Mouse (Mus musculus) neutrophil, adult 5-6 weeks (primary cell): ENCODE data around the gene Stx11. TPM values are rescaled to one million over a fixed set of nuclear protein-coding genes. Genes with fewer than 3 reads are reported as not detected.

ENCODE experiments used
- ATAC-seq: fragments of 151-379, 151-347 bp; 2 replicates; pipeline ENCODE4 v1.8.0; 2017; ENCODE audit warnings: mild to moderate bottlenecking, moderate TSS enrichment; ENCODE audit not compliant: insufficient number of reproducible peaks, poor library complexity, low FRiP score, severe bottlenecking; ENCODE audit errors: extremely low read depth
- total RNA-seq: library from RNA; stranded (forward); fragments of 200-1000 nt; gene quantifications from 2 replicates; pipeline ENCODE4 v1.2.3, GENCODE M21; 2017

The Stx11 gene
- total RNA-seq, 1 experiment from 2014 or later = 67.7 TPM

GRCm38 (mm10) chr10:12922077-12922573 is 42.0 kb downstream of the Stx11 start:
- ATAC-seq = no peak

GRCm38 (mm10) chr10:12921551-12922040 is 42.5 kb downstream of the Stx11 start:
- no peak for ATAC-seq

- ATAC-seq = peak; percentile 46
These were observed 44.8 kb downstream of the Stx11 start for GRCm38 (mm10) chr10:12919287-12919686.

- no peak for ATAC-seq
These were observed 46.5 kb downstream of the Stx11 start for GRCm38 (mm10) chr10:12917626-12918025.

DNA sequence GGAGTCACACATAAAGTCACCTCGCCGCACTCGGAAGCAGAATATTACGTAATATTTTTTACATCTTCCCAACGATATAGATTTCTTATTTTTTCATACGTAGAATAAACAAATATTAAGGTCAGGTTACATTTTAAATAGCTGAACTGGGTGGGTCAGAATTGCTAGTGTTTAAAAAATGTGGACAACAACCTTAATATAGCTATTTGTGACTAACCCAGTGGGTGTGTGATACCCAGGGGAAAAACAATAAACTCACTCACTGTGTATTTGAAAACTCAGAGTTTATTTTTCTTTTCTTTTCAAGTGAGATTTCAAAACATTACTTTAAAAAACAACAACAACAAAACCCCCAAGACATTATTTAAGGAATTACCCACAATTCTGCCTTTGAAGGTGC is 47.7 kb downstream of the Stx11 start:
- ATAC-seq = no peak

DNA sequence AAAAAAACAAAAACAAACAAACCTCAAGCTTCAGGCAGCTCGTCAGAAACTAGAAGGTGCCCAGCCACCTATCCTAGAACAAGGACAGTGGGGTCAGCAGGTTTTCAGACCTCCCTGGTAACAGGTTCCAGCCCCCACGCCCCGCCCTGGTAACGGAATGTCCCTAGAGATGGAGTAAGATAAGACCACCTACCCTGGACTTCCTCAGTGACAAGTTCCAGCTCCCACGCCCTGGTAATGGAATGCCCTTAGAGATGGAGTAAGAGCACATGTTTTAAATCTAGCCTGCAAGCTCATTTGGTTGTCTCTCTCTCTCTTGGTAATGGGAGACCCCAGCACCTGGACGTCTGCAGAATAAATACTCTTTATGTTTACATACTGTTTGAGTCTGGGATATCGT is 48.3 kb downstream of the Stx11 start:
- ATAC-seq = no peak

DNA sequence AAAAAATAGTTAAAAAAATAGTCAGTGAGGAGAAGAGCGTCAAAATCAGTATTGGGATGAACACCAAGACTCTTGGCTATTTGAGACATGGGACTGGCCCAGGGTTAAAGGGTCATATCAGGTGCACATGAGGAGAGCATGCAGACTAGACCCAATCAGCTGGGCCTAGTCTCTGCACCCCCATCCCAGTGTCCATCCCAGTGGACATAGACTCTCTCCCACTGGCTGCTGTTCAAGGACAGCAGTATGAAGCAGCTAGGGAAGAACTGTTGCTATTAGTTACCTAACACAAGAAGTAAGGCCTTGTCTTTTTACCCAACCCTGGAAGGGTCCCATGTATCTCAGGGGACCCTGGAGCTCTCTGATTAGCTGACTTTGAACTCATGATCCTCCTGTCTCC is 49.9 kb downstream of the Stx11 start:
- ATAC-seq = no peak

DNA sequence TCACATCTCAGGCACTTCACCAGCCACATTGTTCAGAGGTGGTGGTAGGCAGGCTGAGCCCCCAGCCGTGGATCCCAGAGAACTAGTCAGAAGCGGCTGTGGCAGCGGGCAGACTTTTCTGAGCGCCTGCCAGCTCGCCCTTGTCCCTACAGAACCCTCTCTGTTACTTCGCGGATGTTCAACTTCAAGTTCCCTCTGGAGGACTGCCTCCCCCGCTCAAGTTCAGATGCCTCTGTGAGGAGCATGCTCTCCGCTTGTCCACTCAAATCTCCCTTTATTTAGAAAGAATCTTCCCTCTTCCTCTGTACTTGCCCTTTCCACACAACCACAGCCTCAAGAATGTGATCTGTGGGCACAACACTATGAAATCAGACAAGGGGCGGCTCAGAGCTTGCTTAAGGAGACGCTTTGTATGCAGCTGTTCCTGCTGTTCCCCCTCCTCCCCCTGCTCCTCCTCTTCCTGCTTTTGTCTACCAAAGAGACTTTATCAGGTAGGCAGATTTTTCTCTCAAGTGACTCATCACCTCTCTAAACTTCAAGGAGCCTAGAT is 52.0 kb downstream of the Stx11 start:
- no peak for ATAC-seq

DNA sequence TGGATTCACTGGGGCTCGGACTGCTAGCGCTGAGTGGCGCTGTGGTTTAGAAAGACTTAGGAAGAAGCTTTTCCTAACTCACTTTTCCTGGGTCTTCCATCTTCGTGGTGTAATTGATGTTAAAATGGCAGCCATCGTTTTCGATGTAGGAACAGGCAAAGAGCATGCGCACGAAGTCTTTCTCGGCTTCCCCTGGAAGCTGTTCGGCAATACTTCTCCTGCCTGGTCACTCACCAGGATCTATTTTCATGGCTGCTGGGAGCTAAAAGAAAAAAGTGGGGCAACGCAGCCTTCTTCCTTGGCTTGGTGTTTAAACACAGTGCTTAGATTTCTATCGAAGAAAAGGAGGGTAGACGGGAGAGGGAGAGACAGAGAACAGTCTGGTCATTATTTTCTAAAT is 52.6 kb downstream of the Stx11 start:
- no peak for ATAC-seq

- no peak for ATAC-seq
These were observed 54.2 kb downstream of the Stx11 start for GRCm38 (mm10) chr10:12909891-12910290.

DNA sequence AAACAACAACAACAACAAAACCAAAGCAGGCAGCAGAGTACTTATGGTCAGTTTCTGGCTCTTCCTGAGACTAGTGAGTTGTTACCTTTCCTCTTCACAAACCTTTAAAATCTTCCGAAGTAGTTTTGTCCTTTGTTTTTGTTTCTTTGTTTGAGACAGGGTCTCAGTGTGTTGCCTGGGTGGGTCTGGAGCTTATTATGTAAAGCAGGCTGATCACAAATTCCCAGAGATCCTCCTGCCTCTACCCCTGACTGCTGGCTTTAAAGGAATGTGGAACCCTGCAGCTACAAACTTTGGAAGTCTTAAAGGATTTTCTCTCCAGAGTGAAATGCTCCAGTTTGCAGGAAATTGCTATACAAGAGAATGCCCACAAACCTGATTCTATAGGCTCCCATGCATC is 54.9 kb downstream of the Stx11 start:
- ATAC-seq = no peak

DNA sequence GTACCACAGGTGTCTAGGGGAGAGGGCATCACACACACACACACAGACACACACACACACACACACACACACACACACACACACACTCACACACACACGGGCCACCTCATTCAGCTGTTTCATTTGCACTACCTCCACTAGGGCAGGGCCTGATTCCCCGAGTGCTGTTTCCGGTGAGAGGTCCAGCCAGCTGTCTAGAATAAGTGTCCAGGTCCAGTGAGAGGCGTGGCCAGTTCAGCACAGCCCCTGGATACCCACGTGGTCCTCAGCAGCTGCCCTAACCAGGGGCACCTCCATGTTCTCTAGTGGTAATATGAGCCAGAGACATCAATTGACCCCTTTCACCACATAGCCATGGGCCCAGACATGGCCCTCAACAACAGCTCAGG is 60.0 kb downstream of the Stx11 start:
- no peak for ATAC-seq

GRCm38 (mm10) chr10:12903440-12904139 is 60.5 kb downstream of the Stx11 start:
- peak; percentile 89 for ATAC-seq

GRCm38 (mm10) chr10:12899901-12900300 is 64.2 kb downstream of the Stx11 start:
- ATAC-seq = no peak

DNA sequence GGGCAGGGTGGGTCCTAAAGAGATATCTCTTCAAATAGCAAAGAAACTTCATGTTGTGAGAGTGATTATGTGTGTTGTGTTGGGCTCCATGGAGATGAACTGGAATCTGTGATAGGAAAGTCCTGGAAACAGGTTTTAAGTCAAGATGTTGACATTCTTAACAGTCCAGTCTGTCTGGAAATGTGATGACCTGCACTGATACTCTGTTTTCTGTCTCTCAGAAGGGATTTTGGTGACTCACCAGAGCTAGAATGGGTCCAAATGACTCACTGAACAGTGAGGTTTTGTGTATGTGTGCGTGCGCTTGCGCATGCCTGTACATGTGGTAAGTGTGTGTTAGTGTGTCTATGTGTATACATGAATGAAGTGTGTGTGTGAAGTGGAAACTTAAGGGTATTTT is 70.8 kb downstream of the Stx11 start:
- ATAC-seq = no peak

GRCm38 (mm10) chr10:12888373-12888772 is 75.7 kb downstream of the Stx11 start:
- ATAC-seq = 0 out of 2 replicates have a peak, but pooled peaks have one; percentile 39

Other genes starting within 250 kb of the Stx11 start
- 84.1 TPM in 2 replicates for gene Utrn, start 94.9 kb downstream of the Stx11 start, total RNA-seq
- 6.5 and 9.1 TPM in 2 replicates for gene Sf3b5, start 41.0 kb upstream of the Stx11 start, total RNA-seq
- 0.12 TPM in 1 of 2 replicates, not detected in the other for gene Plagl1, start 96.2 kb upstream of the Stx11 start, total RNA-seq
- not detected in 2 replicates for gene Zc2hc1b, start 213.7 kb upstream of the Stx11 start, total RNA-seq
- 18.5 and 23.9 TPM in 2 replicates for gene Ltv1, start 228.9 kb upstream of the Stx11 start, total RNA-seq